Mouse (Mus musculus): ENCODE measurements around the gene Ndufv3. TPM values are rescaled to one million over a fixed set of nuclear protein-coding genes. Genes with fewer than 3 reads are reported as not detected.
"Not testable (repeated sequence)": the region's sequence is repeated elsewhere in the genome, so short reads cannot be mapped to it uniquely, and the experiment has no call there.

Ndufv3 gene
- polyA plus RNA-seq, 1 experiment from 2014 or later = 215 TPM

GRCm38 (mm10) chr17:31541460-31541831 is 21.5 kb downstream of the Ndufv3 start:
- DNase-seq (no peak), ATAC-seq (no peak)
- 67% methylated on average over 6 of the region's 6 CpGs for whole genome bisulfite sequencing (ENCODE audit: insufficient replicate concordance)
- H3K27me3 ChIP-seq (ENCODE audit: insufficient read depth, low read length) = no peaks in the 10 kb centered on the region
- no peaks in the 10 kb centered on the region for H3K9me3 ChIP-seq (ENCODE audit: low read length)
- H3K36me3 ChIP-seq (replicated peaks; ENCODE audit: insufficient read depth, low read length) = no peaks in the 10 kb centered on the region
- no peak overlapping the region for H3K9ac ChIP-seq (replicated peaks)
- H3K4me2 ChIP-seq (ENCODE audit: low read depth, low read length) = no peak overlapping the region
- no peaks in the 10 kb centered on the region for H3K4me1 ChIP-seq (ENCODE audit: insufficient read depth)
- TF ChIP-seq EP300 (IDR thresholded peaks at IDR 0.05; ENCODE audit: low read depth) (no peak), CTCF (IDR thresholded peaks at IDR 0.05; ENCODE audit: low read depth) (no peak)
- no peak overlapping the region for H3K27ac ChIP-seq (ENCODE audit: low read depth)
- H3K4me3 ChIP-seq (ENCODE audit: low read depth, low read length) = no peak overlapping the region

DNA sequence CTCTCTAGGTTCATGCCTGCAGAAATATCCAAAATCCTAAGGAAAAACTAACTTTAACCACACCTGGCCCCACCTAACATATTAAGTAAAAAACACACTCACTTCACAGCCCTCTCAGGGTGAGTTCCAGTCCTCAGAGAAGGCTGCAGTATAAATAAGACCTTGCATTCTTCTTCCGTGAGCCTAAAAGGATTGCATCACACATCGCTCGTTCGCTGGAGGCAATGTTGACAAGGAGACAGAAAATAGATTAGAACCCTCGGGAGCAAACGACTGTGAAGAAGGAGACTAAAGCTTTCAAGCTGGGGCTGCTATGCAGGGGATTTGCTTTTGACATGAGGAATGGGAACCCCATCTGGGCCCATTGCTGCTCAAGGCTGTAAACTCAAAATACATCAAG is 23.7 kb downstream of the Ndufv3 start:
- no peak for TF ChIP-seq CTCF (IDR thresholded peaks at IDR 0.05; ENCODE audit: low read depth)
- TF ChIP-seq EP300 (IDR thresholded peaks at IDR 0.05; ENCODE audit: low read depth) = no peak
- H3K9ac ChIP-seq (replicated peaks) = no peak overlapping the region
- H3K27me3 ChIP-seq (ENCODE audit: insufficient read depth, low read length) = no peaks in the 10 kb centered on the region
- 39% methylated on average over 6 of the region's 6 CpGs for WGBS (ENCODE audit: insufficient replicate concordance)
- H3K27ac ChIP-seq (ENCODE audit: low read depth) = no peak overlapping the region
- H3K4me1 ChIP-seq (ENCODE audit: insufficient read depth) = no peaks in the 10 kb centered on the region
- no peak overlapping the region for H3K4me3 ChIP-seq (ENCODE audit: low read depth, low read length)
- no peaks in the 10 kb centered on the region for H3K9me3 ChIP-seq (ENCODE audit: low read length)
- no peak overlapping the region for H3K4me2 ChIP-seq (ENCODE audit: low read depth, low read length)
- no peaks in the 10 kb centered on the region for H3K36me3 ChIP-seq (replicated peaks; ENCODE audit: insufficient read depth, low read length)
- no peak for ATAC-seq
- no peak for DNase-seq

DNA sequence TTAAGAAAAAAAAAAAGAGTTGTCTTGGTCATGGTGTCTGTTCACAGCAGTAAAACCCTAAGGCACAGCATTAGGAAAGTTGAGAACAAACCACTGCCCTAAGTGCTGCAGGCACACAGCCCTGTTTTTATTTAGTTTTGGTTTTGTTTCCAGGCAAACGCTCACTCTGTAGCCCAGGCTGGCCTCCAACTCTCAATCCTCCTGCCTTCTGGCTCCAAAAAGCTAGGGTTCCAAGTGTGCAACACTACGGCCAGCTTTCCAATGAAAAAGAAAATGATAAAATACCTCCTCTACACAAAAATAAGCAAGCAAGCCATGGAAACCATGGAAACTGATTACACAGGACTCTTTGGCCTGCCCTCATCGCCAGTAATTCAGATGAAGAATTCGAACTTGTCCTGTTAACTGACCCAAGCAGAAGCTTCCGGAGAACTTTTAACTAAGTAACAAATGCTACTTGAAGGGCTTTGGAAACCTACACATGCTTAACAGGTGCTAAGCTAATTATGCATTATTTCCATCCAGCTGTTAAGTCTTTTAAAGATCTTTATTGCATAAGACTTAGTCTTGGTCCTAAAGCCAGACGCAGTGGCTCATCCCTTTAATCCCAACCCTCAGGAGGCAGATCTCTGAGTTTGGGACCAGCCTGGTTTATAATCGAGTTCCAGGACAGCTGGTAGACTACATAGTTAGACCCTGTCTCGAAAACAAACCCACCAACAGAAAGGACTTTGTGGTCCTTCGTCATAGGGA is 26.7 kb downstream of the Ndufv3 start:
- H3K36me3 ChIP-seq (replicated peaks; ENCODE audit: insufficient read depth, low read length) = no peaks in the 10 kb centered on the region
- no peak overlapping the region for H3K4me3 ChIP-seq (ENCODE audit: low read depth, low read length)
- no peak overlapping the region for H3K9ac ChIP-seq (replicated peaks)
- H3K9me3 ChIP-seq (ENCODE audit: low read length) = no peaks in the 10 kb centered on the region
- ATAC-seq (no peak), DNase-seq (no peak)
- no peak overlapping the region for H3K27ac ChIP-seq (ENCODE audit: low read depth)
- H3K27me3 ChIP-seq (ENCODE audit: insufficient read depth, low read length) = no peaks in the 10 kb centered on the region
- WGBS (ENCODE audit: insufficient replicate concordance) = 78% methylated on average over 9 of the region's 9 CpGs
- no peak overlapping the region for H3K4me2 ChIP-seq (ENCODE audit: low read depth, low read length)
- no peaks in the 10 kb centered on the region for H3K4me1 ChIP-seq (ENCODE audit: insufficient read depth)
- TF ChIP-seq CTCF (IDR thresholded peaks at IDR 0.05; ENCODE audit: low read depth) (no peak), EP300 (IDR thresholded peaks at IDR 0.05; ENCODE audit: low read depth) (no peak)

DNA sequence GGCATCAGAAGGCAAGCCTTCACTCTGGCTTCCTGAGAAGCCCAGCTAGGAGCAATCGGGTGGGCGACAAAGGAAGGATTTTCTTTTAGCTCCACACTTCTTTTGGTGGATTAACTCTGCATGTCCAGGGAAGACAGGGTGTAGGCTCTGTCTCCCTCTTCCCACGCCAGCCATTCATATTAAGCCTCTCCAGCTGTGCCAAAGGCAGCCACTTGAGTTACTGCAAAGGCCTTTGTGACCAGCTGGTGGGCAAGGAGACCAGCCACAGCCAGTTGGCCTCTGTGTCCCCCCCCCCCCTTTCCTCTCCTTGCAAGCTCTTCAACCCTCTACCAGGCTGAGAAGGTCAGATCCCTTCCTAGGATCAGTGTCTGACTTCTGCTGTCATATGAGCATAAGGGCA is 28.1 kb downstream of the Ndufv3 start:
- Histone ChIP-seq H3K36me3 (replicated peaks; ENCODE audit: insufficient read depth, low read length) (no peaks in the 10 kb centered on the region), H3K27me3 (ENCODE audit: insufficient read depth, low read length) (no peaks in the 10 kb centered on the region), H3K4me1 (ENCODE audit: insufficient read depth) (no peaks in the 10 kb centered on the region), H3K4me3 (ENCODE audit: low read depth, low read length) (no peak overlapping the region), H3K9ac (replicated peaks) (no peak overlapping the region), H3K9me3 (ENCODE audit: low read length) (no peaks in the 10 kb centered on the region), H3K27ac (ENCODE audit: low read depth) (no peak overlapping the region), H3K4me2 (ENCODE audit: low read depth, low read length) (no peak overlapping the region)
- no peak for ATAC-seq
- DNase-seq = no peak
- WGBS (ENCODE audit: insufficient replicate concordance) = 74% methylated on average over 3 of the region's 3 CpGs
- TF ChIP-seq EP300 (IDR thresholded peaks at IDR 0.05; ENCODE audit: low read depth) = no peak
- TF ChIP-seq CTCF (IDR thresholded peaks at IDR 0.05; ENCODE audit: low read depth) = no peak

DNA sequence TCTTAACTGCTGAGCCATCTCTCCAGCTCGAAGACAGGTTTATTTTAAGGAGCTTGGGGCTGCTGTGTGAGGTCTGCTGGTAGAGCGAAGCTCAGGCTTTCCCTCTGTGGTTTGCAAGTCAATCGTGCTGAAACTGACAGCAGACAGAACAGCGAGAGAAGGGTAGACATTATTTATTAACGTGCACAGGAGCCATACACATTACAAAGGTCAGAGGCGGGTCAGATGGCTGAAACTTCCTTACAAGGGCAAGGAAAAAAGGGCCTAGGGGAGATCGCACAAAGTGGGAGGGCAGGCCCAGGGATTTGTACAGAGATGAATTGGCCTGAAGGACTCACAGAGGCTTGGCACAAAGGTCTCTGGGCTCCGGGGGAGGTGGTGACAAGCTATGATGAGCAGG is 29.5 kb downstream of the Ndufv3 start:
- H3K9ac ChIP-seq (replicated peaks) = no peak overlapping the region
- DNase-seq = no peak
- H3K27ac ChIP-seq (ENCODE audit: low read depth) = no peak overlapping the region
- WGBS (ENCODE audit: insufficient replicate concordance) = 57% methylated on average over 8 of the region's 8 CpGs
- no peaks in the 10 kb centered on the region for H3K36me3 ChIP-seq (replicated peaks; ENCODE audit: insufficient read depth, low read length)
- no peak overlapping the region for H3K4me3 ChIP-seq (ENCODE audit: low read depth, low read length)
- H3K4me1 ChIP-seq (ENCODE audit: insufficient read depth) = no peaks in the 10 kb centered on the region
- H3K27me3 ChIP-seq (ENCODE audit: insufficient read depth, low read length) = no peaks in the 10 kb centered on the region
- no peaks in the 10 kb centered on the region for H3K9me3 ChIP-seq (ENCODE audit: low read length)
- TF ChIP-seq CTCF (IDR thresholded peaks at IDR 0.05; ENCODE audit: low read depth) (no peak), EP300 (IDR thresholded peaks at IDR 0.05; ENCODE audit: low read depth) (no peak)
- ATAC-seq = no peak
- no peak overlapping the region for H3K4me2 ChIP-seq (ENCODE audit: low read depth, low read length)

- not testable (repeated sequence) for H3K36me3 ChIP-seq (replicated peaks; ENCODE audit: insufficient read depth, low read length); H3K27me3 ChIP-seq (ENCODE audit: insufficient read depth, low read length); ATAC-seq; H3K9me3 ChIP-seq (ENCODE audit: low read length); H3K27ac ChIP-seq (ENCODE audit: low read depth); H3K4me1 ChIP-seq (ENCODE audit: insufficient read depth); DNase-seq; H3K4me3 ChIP-seq (ENCODE audit: low read depth, low read length); H3K9ac ChIP-seq (replicated peaks); H3K4me2 ChIP-seq (ENCODE audit: low read depth, low read length)
- WGBS (ENCODE audit: insufficient replicate concordance) = 86% methylated on average over 23 of the region's 23 CpGs
Measured at GRCm38 (mm10) chr17:31552601-31553000, 32.7 kb downstream of the Ndufv3 start.

GRCm38 (mm10) chr17:31556253-31556652 is 36.3 kb downstream of the Ndufv3 start:
- H3K9me3 ChIP-seq (ENCODE audit: low read length) = no peaks in the 10 kb centered on the region
- no peak overlapping the region for H3K9ac ChIP-seq (replicated peaks)
- DNase-seq (no peak), ATAC-seq (no peak)
- H3K27me3 ChIP-seq (ENCODE audit: insufficient read depth, low read length) = no peaks in the 10 kb centered on the region
- no peak for TF ChIP-seq CTCF (IDR thresholded peaks at IDR 0.05; ENCODE audit: low read depth)
- no peak for TF ChIP-seq EP300 (IDR thresholded peaks at IDR 0.05; ENCODE audit: low read depth)
- WGBS (ENCODE audit: insufficient replicate concordance) = 55% methylated on average over 4 of the region's 4 CpGs
- peaks cover 11% of the 10 kb centered on the region for H3K4me1 ChIP-seq (ENCODE audit: insufficient read depth)
- H3K4me3 ChIP-seq (ENCODE audit: low read depth, low read length) = no peak overlapping the region
- no peaks in the 10 kb centered on the region for H3K36me3 ChIP-seq (replicated peaks; ENCODE audit: insufficient read depth, low read length)
- no peak overlapping the region for H3K27ac ChIP-seq (ENCODE audit: low read depth)
- no peak overlapping the region for H3K4me2 ChIP-seq (ENCODE audit: low read depth, low read length)
